Mouse (Mus musculus) heart, adult 11 months (tissue): ENCODE results near the gene Duxf3.
A peak's percentile ranks its signal among the peaks of the same experiment; 100 is the strongest.

ENCODE experiments used
- DNase-seq: peaks from one replicate; pipeline ENCODE4 v3.0.0; 2022

Duxf3 gene

DNA sequence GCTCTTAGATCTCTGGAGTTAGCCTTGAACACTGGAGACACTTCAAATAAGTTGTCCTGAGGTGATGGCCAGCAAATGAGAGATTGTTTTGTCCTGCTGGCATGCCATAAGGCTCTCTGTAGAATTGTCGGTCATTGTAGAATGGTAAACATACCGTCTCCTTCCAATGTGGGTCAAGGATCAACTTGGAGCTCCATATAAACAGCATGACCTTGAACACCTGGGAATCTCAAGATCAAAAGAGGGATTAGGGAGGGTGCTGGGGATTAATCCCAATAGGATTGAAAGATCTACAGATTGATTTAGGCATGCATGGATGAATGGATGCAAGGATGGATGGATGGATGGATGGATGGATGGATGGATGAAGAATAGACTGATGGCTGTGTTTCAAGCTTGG, 10.9 kb downstream of the Duxf3 start:
- peak; percentile 97 for DNase-seq

DNA sequence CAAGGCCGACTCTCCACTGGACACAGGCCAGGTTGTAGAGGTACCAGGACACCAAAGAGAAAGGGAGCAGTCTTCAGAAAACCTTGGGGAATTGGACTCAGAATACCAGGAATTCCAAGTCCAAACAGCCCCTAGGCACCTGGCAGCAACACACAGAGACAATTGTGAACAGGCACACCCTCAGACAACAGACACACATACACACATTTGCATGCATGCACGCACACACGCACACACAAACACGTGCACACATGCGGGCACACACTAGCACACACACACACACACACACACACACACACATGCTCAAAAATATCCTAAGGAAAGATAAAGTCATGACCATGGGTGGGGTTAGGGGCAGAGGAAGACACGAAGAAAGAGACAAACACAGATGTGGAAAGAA, 11.7 kb downstream of the Duxf3 start:
- DNase-seq = peak; percentile 95

DNA sequence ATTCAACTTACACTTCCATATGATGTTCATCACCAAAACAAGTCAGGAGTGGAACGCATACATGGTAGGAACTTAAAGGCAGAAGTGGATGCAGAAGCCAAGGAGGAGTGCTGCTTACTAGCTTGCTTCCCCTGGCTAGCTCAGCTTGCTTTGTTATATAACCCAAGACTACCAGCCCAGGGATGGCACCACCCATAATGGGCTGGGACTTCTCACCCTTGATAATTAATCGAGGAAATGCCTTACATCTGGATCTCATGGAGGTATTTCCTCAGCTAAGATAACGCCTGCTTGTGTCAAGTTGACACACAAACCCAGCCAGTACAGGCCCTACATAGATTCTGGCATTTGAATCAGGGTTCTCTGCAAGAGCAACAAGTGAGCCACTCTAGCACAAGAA, 15.1 kb downstream of the Duxf3 start:
- peak; percentile 95 for DNase-seq

DNA sequence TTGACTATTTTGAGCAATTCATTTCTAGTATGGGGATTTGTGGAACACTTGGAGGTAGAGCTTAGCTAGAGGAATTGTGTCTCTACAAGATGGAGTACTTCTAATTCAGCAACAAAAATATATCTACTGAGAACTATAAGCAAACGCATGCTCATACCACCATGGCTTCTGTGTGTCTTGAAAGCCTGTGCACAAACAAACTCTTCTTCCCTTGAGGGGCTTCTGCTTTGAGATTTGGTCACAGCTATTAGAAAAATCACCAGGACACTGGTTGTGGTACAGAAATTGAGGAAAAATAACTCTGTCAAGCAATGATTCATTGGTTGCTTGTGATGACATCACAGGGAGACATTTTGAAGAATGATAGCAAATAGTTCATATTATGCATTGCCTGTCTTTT, 17.1 kb downstream of the Duxf3 start:
- peak; percentile 82 for DNase-seq

DNA sequence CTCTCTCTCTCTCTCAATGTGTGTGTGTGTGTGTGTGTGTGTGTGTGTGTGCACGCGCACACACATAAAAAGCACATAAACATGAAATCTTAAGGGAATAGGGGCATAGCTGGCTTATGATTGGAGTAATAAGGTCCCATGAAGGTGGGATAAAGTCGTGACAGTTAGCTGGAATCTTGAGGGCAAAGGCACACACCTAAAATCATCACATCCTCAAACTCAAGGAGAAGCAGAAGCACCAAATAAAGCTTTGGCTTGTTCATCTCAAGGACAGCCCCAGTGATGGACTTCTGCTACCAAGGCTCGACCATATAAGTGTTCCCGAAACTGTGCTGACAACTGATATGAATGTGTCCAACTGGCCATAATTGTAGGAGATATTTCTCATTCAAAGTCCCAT, 17.5 kb downstream of the Duxf3 start:
- peak; percentile 86 for DNase-seq

DNA sequence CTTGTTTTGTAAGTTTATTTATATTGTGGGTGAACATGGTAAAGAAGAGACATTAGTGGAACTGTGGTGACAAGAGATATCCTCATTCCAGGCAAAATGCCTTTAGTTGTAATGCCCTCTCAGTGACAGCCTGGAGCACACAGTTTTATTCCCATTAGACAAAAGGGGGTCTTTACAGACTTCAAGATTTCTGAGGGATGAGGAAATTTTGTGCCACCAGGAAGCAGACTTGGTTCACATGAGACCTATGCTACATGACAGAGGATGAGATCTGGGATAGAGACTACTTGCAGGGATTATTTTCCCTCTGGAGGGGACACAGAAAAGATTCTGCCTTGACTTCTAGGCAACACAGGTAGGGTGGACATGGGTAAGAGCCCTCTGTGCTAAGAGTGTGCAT, 18.0 kb downstream of the Duxf3 start:
- peak; percentile 79 for DNase-seq

DNA sequence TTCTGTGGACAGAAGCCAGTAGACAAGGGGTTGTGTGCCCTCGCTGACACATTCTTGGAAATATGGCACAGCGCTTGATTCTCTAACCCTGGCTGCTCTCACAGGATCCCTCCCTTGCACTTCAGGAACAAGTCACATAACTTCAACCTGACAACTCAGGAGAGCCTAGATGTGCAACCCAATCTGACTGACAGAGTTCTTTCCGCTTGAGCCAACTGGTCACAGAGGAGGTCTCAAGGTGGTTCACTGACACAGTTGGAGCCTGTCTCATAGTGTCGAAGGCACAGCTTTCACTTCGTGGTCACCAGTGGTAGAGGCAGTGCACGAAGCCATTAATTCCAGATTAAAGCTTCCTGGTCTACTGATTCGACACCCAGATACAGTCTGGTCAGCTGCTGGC, 20.2 kb downstream of the Duxf3 start:
- DNase-seq = peak; percentile 93

DNA sequence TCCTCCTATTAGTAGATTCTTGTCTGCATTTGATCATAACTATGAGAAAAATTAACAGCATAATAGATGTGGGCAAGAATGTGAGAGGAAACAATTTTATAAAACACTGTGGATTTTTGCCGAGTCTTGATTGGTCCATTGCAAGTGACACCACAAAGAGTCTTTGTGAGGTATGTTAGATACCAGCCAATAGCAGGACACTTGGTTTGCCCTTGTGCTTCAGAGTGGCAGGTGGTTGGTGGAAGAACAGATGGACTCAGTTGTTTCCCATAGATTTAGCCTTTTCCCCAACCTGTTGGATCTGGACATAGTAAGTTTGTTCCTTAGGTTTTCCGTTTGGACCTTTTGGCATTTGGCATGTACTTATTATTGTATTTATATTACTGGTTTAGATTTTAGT, 21.3 kb downstream of the Duxf3 start:
- DNase-seq = peak; percentile 85

DNA sequence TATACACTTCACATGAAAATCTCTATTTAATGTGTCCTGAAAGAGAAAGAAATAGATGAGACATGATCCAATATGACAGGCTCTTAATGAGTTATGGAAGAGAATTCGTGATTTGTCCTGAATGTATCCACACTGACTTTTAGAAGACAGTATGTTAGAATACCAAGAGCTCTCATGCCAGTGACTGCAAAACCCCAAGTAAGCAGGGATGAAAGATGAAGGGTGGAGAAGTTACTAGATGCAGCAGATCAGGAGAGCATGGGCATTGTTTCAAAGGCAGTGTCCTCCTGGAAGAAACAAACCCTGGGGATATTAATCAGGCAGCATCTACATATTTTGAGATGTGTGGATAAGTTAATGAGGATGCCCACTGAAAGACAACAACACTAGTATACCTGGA, 22.0 kb downstream of the Duxf3 start:
- DNase-seq = peak; percentile 82

DNA sequence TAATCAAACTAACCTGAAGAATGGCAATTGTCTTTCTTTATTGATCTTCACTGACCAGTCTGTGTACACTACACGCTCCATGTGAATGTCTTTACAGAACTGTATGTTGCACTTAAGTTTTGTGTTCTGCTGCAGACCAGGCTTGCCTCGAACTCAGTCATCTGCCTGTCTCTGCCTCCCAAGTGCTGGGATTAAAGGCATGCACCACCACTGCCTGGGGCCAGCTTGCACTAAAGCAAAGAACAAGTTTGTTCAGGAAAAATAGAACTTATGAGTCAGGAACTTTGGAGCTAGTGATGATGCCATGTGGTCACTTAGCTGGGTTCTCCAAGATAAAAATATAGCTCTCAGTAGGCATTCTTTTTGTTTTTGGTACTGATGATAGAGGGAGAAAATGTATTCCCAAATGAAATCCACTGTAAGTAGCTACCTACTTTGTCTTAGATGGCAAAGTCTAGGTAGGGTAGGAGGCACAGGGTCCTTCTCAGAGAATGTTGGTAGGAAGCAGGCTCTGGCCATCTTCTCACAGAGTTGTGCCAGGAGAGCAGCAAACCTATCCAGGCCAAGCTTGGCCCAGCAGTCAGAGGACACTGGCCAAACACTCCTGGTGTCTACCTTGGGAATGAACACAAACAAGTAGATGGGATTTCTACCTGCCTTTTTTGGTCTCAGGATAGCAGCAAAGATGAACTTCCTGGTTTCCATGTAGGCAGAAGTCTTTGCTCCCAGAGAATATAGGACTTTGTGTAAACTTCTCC, 22.6 kb downstream of the Duxf3 start:
- DNase-seq = peak; percentile 90

DNA sequence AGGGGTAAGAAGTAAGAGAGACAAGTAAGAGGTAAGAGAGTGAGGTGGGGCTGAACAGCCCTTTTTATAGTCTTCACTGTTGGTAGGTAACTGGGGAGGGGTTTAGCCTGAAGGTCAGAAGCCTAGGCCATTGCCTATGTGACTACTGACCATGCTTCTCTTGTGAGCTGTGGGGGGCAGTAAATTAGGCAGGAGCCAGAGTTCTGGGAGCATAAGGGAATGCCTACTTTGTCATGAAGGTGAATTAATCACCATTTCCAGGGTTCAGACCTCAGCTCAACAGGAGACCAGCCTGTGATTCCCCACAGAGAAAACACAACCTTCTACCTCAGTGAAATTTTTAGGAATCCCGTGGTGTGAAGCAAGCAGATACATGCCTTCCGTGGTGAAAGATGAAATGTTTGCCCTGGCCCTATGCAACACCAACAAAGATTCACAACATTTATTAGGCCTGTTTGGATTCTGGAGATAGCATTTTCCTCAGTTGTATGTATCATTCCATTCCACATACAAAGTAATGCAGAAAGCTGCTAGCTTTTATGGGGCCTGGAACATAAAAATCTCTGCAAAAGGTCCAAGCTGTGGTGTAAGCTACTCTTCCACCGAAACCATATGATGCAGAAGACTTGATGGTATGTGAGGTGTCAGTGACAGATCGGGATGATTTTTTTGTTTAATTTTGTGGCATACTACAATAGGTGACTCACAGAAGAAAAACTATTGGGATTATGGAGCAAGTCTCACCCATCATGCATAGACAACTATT, 25.7 kb downstream of the Duxf3 start:
- DNase-seq = peak; percentile 83

DNA sequence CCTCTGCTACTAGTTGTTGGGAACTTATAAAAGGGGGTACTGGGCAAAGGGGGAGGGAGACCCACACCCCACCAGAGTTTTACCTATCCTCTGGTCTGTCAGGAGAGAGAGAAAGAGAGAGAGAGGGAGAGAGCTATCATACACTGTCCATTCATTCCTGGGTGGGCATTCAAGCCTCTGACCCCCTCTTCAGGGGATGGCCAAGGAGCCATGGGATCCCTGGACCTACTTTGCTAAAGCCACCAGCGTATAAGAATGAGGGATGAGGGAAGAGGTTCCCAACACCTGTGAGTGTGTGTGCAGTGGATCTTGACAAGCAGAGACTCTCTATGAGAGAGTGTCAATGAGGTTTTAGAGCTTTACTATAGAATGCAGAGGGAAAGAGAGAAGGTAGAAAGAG, 26.5 kb downstream of the Duxf3 start:
- peak; percentile 90 for DNase-seq
